Mouse (Mus musculus) ES-E14 (cell line): Measurements from ENCODE around the gene Pdzd9. TPM values are rescaled to one million over a fixed set of nuclear protein-coding genes. Genes with fewer than 3 reads are reported as not detected.

ENCODE experiments used
- DNase-seq: peaks from one replicate; pipeline ENCODE4 v3.0.0-alpha.2; 2013; ENCODE audit warnings: low read depth, low spot score
- H3K27ac ChIP-seq: 2 replicates; pipeline ENCODE4 v1.5.1; 2012; ENCODE audit warnings: low read depth, mild to moderate bottlenecking, low read length, moderate library complexity, mixed read lengths; ENCODE audit not compliant: poor library complexity, insufficient read depth, severe bottlenecking
- H3K36me3 ChIP-seq: 2 replicates; pipeline ENCODE4 v1.6.1; 2012; ENCODE audit warnings: mild to moderate bottlenecking, low read length, moderate library complexity, mixed read lengths; ENCODE audit not compliant: control insufficient read depth, poor library complexity, insufficient read depth, severe bottlenecking
- H3K4me1 ChIP-seq, 2 experiments: fragments of 150-350 bp in 1 of 2; sonication (generic) in 1 of 2; 2 replicates each; pipeline ENCODE4 v1.6.1; 2012; ENCODE audit warnings: low read length in 2 of 2, mild to moderate bottlenecking in 1 of 2, mixed read lengths in 1 of 2; ENCODE audit not compliant: control insufficient read depth in 2 of 2, insufficient read depth in 2 of 2, poor library complexity in 1 of 2
- H3K4me3 ChIP-seq, 2 experiments: fragments of 150-350 bp in 1 of 2; sonication (generic) in 1 of 2; 2 replicates each; pipeline ENCODE4 v1.5.1; 2012; ENCODE audit warnings: low read length in 2 of 2, low read depth in 1 of 2, mild to moderate bottlenecking in 1 of 2, mixed read lengths in 1 of 2; ENCODE audit not compliant: insufficient read depth in 1 of 2, poor library complexity in 1 of 2, severe bottlenecking in 1 of 2
- H3K9ac ChIP-seq: 2 replicates; pipeline ENCODE4 v1.6.1; 2012; ENCODE audit warnings: low read depth, mild to moderate bottlenecking, low read length, mixed read lengths; ENCODE audit not compliant: poor library complexity, insufficient read depth, severe bottlenecking
- H3K9me3 ChIP-seq: fragments of 150-350 bp; sonication (generic); 2 replicates; pipeline ENCODE4 v1.6.1; 2012; ENCODE audit warnings: low read depth, mild to moderate bottlenecking, low read length; ENCODE audit not compliant: control insufficient read depth, insufficient read depth
- CHD2 ChIP-seq: IDR thresholded peaks from 2 replicates; pipeline ENCODE4 v1.6.1; 2014; ENCODE audit warnings: mild to moderate bottlenecking, low read depth, low read length, inconsistent platforms
- HCFC1 ChIP-seq: IDR thresholded peaks from 2 replicates; pipeline ENCODE4 v1.6.1; 2012; ENCODE audit warnings: low read length, inconsistent platforms, borderline replicate concordance; ENCODE audit not compliant: insufficient read depth
- MAFK ChIP-seq: IDR thresholded peaks from 2 replicates; pipeline ENCODE4 v1.6.1; 2014; ENCODE audit warnings: mild to moderate bottlenecking, low read depth, low read length, inconsistent platforms; ENCODE audit not compliant: insufficient read depth
- ZC3H11A ChIP-seq: IDR thresholded peaks from 2 replicates; pipeline ENCODE4 v1.6.1; 2012; ENCODE audit warnings: low read depth, mild to moderate bottlenecking, inconsistent platforms, low read length, borderline replicate concordance
- ZNF384 ChIP-seq: IDR thresholded peaks from 2 replicates; pipeline ENCODE4 v1.6.1; 2012; ENCODE audit warnings: low read depth, low read length, inconsistent platforms
- in situ Hi-C, 2 experiments: fragments of 600-800 bp; cut with MboI; formaldehyde crosslinking; loops; one replicate each; pipeline ENCODE4 v1.15.1; 2025; ENCODE audit warnings: low sequenced_read_pairs in 2 of 2, inconsistent platforms in 1 of 2; ENCODE audit not compliant: unreplicated experiment in 2 of 2
- total RNA-seq: library from RNA; depleted of rRNA; stranded (reverse); fragments of 300-350 nt; gene quantifications from 2 replicates; pipeline ENCODE4 v1.2.3, GENCODE M21; 2012

The Pdzd9 gene
- total RNA-seq, 1 experiment = 0.58 TPM

DNA sequence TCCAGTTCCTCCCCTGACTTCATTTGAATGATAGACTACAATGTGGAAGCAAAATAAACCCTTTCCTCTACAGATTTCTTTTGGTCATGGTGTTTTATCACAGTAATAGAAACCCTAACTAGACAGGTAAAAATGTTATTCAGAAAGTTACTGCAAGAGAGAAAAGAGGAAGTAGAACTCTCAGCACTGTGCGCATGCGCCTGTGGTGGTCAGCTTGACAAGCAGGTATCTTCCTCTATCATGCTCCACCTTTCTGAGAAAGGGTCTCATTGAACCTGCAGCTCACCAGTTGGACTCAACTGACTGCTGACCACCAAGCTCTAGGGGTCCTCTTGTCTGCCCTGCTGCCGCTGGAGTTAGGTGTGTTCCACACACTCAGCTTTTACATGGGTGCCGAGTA lies 8.1 kb downstream of the Pdzd9 start:
- Histone ChIP-seq H3K36me3 (peaks cover 15% of the 10 kb centered on the region), H3K27ac (no peak overlapping the region), H3K4me1 (peaks cover 0 to 3% of the 10 kb centered on the region in 2 experiments; a peak in 1 of 4 replicates), H3K9ac (no peak overlapping the region), H3K9me3 (no peaks in the 10 kb centered on the region), H3K4me3 (no peak overlapping the region)
- DNase-seq = no peak
- in situ Hi-C loops = no loop called here
- TF ChIP-seq CHD2 (no peak), ZC3H11A (no peak), ZNF384 (no peak), HCFC1 (no peak), MAFK (no peak)

- no peak overlapping the region for H3K4me3 ChIP-seq
- DNase-seq = no peak
- no peaks in the 10 kb centered on the region for H3K4me1 ChIP-seq
- H3K9me3 ChIP-seq = no peaks in the 10 kb centered on the region
- no peak overlapping the region for H3K9ac ChIP-seq
- H3K36me3 ChIP-seq = peaks cover 24% of the 10 kb centered on the region
- no peak overlapping the region for H3K27ac ChIP-seq
- TF ChIP-seq ZC3H11A = no peak
- TF ChIP-seq MAFK = no peak
- no peak for TF ChIP-seq CHD2
- TF ChIP-seq ZNF384 = no peak
- no peak for TF ChIP-seq HCFC1
- in situ Hi-C loops = no loop called here
Measured at GRCm38 (mm10) chr7:120647849-120648248, 22.3 kb downstream of the Pdzd9 start.

- Histone ChIP-seq H3K36me3 (peaks cover 19% of the 10 kb centered on the region), H3K4me3 (no peak overlapping the region), H3K4me1 (no peaks in the 10 kb centered on the region), H3K27ac (no peak overlapping the region), H3K9me3 (no peaks in the 10 kb centered on the region), H3K9ac (no peak overlapping the region)
- TF ChIP-seq ZC3H11A (no peak), CHD2 (no peak), ZNF384 (no peak), HCFC1 (no peak), MAFK (no peak)
- in situ Hi-C loops = no loop called here
- DNase-seq = peak; percentile 31
Measured at GRCm38 (mm10) chr7:120643217-120643616, 26.9 kb downstream of the Pdzd9 start.

DNA sequence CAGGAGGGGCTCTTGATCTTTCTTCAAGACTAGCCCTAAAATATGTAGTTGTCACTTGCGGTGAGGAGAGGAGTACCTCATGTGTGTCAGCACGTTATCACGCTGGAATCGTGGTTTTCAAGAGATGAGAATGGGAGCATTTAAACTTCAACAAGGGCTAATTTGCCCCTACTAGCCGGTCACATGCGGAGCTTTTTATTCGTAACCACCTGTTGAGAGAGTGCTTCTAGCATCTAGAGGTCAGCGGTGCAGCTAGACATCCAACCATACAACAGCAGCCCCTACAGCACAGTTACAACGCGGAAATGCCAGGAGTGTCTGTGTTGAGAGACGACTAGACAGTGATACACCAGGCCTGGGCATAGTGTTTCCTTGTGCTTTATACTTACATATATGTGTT lies 34.3 kb downstream of the Pdzd9 start:
- Histone ChIP-seq H3K4me1 (peaks cover 0 to 4% of the 10 kb centered on the region in 2 experiments; a peak in 1 of 4 replicates), H3K27ac (no peak overlapping the region), H3K9me3 (no peaks in the 10 kb centered on the region), H3K9ac (peak overlapping the region; percentile 90), H3K4me3 (peak overlapping the region; percentile 90 to 99), H3K36me3 (peaks cover 6% of the 10 kb centered on the region)
- DNase-seq = peak; percentile 20
- no peak for TF ChIP-seq HCFC1
- in situ Hi-C loops = no loop called here

GRCm38 (mm10) chr7:120635362-120635781 lies 34.8 kb downstream of the Pdzd9 start:
- in situ Hi-C loops = no loop called here
- TF ChIP-seq HCFC1 (no peak; the same call in 1 of the 2 replicates), CHD2 (no peak)
- H3K9ac ChIP-seq = peak overlapping the region; percentile 90
- peak overlapping the region; percentile 90 to 99 for H3K4me3 ChIP-seq
- H3K4me1 ChIP-seq = peaks cover 0 to 4% of the 10 kb centered on the region in 2 experiments; a peak in 1 of 4 replicates
- DNase-seq = no peak
- peaks cover 6% of the 10 kb centered on the region for H3K36me3 ChIP-seq
- no peaks in the 10 kb centered on the region for H3K9me3 ChIP-seq
- H3K27ac ChIP-seq = 0 out of 2 replicates have a peak overlapping the region, but pooled peaks have one; percentile 3
